Mouse (Mus musculus) ovary, adult 18-20 months (tissue): ENCODE data around the gene Syngr1.
"Not testable (repeated sequence)": the region's sequence is repeated elsewhere in the genome, so short reads cannot be mapped to it uniquely, and the experiment has no call there.

Source experiments
- DNase-seq: peaks from one replicate; pipeline ENCODE4 v3.0.0; 2022; ENCODE audit warnings: low spot score, mixed read lengths

The Syngr1 gene

GRCm38 (mm10) chr15:80117154-80117553, 26.0 kb downstream of the Syngr1 start:
- no peak for DNase-seq

DNA sequence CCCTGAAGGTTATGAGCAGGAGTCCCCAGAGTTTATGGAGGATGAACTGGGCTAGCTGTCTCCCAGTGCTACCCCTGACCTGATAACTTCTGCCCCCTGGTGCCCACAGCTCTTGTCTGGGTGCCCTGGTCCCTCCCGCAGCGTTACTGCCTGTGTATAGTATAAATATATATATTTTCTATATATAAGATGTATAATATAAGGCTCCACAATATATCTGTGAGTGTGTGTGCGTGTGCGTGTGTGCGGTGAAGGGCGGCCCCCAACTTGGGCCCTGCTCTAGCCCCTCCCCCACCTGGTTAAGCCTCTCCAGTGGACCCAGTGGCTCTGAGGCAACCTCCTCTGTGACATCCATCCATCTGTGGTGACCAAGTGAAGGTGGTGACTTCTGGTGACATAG, 27.9 kb downstream of the Syngr1 start:
- DNase-seq: no peak

- DNase-seq: no peak
Observed at GRCm38 (mm10) chr15:80121721-80122325, 30.7 kb downstream of the Syngr1 start.

DNA sequence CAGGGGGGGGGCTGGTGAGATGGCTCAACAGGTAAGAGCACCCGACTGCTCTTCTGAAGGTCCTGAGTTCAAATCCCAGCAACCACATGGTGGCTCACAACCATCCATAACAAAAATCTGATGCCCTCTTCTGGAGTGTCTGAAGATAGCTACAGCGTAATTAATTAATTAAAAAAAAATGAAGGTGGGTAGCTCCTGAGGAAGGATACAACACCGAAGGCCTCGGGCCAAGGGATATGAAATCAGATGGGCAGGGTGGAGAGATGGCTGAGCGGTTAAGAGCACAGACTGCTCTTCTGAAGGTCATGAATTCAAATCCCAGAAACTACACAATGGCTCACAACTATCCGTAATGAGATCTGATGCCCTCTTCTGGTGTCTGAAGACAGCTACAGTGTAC, 31.3 kb downstream of the Syngr1 start:
- not testable (repeated sequence) for DNase-seq

GRCm38 (mm10) chr15:80124651-80125050, 33.5 kb downstream of the Syngr1 start:
- DNase-seq: no peak

GRCm38 (mm10) chr15:80127191-80127590, 36.1 kb downstream of the Syngr1 start:
- DNase-seq: no peak

DNA sequence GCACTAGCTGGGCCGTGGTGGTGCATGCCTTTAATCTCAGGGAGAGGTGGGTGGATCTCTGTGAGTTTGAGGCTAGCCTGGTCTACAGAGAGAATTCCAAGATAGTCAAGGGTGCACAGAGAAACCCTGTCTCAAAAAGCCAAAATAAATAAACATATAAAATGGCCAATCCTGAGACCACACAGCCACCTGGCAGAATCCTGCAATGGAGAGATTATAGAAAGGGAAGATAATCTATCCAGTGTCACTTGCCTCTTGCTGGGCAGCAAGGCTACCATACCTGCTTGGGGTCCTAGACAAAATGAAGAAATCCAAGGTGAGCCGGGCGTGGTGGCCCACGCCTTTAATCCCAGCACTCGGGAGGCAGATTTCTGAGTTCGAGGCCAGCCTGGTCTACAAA, 38.8 kb downstream of the Syngr1 start:
- DNase-seq: no peak

- no peak for DNase-seq
Observed at GRCm38 (mm10) chr15:80130689-80131088, 39.6 kb downstream of the Syngr1 start.

- DNase-seq: no peak
Observed at GRCm38 (mm10) chr15:80131421-80131820, 40.3 kb downstream of the Syngr1 start.

GRCm38 (mm10) chr15:80132452-80132851, 41.3 kb downstream of the Syngr1 start:
- DNase-seq: no peak

- peak; percentile 85 for DNase-seq
Observed at GRCm38 (mm10) chr15:80132993-80133586, 42.0 kb downstream of the Syngr1 start, which contains the start of gene Tab1. Gene Tab1 (plus strand): TSS chr15:80133127.

DNA sequence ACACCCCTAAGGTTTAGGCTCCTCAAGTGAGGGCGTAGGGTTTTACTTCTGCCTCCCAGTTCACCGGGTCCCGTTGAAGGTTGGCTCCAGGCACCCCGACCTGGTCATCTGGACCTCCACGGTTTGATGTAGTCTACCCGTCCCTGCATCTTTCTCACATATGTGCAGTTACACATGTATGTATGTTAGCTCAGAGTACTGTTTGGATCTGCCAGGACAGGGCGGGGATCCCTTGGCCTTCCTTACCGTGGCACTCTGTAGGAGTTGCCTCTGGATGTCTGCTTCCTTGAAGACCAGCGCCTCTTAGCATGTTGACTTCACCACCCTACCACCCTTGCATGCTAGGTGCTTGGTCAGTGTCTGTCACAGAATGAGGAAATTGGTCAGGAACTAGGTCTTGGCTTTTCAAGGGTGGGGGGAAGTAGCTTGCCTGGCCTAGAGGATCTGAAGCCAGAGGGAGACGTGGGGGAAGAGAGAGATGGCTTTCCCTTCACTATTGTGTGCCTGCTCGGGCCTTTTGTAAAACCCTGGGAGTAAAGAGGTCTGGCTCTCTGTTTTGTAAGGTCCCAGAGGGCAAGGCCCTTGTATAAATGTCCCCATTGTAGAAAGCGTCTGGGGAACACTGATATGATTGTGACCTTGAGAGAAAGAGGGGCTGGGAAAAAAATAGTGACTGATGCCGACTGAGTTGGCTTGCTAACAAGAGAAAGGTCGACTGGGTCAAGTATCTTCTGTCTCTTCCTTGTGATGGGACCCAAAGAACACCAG, 42.7 kb downstream of the Syngr1 start:
- no peak for DNase-seq

GRCm38 (mm10) chr15:80134450-80134847, 43.3 kb downstream of the Syngr1 start:
- peak; percentile 62 for DNase-seq

DNA sequence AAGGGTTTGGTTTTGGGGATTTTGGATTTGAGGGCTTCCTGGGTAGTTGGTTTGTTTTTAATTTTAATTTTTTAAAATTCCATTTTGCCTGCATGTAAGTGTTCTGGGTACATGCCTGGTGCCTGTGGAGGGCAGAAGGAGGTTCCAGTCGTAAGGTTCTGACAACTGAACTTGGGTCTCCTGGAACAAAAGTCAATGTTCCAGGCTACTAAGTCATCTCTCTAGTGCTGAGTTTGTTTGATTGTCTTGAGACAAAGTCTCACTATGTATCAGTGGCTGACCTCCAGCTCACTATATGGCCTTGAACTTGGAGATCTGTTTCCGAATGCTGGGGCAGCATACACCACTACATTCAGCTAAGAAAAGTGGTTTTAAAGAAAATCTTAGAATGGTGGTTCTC, 44.4 kb downstream of the Syngr1 start:
- DNase-seq: no peak

DNA sequence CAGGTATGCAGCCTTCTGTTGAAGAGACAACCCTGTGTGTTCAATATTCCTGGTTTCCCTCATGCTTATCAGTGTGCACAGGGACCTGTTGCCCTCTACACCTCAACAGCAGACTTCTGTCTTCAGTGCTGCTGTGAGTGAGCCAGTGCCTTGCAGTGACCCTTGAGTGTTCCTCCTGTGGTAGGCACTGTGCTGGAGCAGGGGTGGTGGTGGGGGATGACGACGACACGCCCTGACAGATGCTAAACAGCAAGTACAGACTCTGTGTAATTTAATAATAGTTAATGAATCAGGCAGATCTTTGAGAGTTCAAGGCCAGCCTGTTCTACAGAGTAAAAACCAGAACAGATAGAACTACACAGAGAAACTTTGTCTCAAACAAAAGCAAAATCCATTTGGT, 45.5 kb downstream of the Syngr1 start:
- DNase-seq: no peak

DNA sequence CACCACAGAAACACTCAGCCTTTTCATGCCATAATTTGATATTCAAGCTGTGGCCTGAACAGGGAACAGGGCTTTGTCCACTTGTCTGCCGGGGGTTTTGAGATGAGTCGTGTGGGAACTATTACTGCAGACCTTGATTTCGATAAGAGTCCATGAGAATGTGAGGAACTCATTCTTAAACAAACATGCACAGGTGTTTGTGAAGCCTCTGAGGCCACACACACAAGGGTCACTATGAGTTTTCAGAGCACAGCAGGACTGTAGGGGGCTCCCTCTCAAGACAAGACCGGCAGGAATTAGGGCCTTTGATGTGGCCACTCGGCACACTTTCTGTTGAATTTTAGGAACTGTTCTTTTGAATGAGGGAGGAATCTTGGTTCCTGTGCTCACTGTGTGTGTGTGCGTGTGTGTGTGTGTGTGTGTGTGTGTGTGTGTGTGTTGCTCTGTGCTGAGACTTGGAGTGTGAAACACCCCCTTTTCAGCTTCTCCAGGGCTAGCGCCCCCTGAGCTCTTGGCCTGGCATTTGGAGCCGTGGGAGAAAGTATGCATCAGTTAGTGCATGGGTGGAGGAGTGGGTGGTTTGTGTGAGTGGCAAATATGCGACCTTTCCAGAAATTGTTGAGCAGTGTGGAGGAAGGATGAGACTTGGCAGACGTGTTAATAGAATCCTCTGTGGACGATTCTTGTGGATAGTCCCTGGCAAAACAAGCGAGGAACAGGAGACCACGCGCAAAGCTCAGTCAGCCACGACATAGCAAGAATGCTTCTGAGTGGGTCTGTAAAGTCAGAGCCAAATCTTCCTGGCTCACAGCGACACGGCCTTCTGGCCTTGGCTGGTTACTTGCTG, 47.0 kb downstream of the Syngr1 start:
- no peak for DNase-seq

DNA sequence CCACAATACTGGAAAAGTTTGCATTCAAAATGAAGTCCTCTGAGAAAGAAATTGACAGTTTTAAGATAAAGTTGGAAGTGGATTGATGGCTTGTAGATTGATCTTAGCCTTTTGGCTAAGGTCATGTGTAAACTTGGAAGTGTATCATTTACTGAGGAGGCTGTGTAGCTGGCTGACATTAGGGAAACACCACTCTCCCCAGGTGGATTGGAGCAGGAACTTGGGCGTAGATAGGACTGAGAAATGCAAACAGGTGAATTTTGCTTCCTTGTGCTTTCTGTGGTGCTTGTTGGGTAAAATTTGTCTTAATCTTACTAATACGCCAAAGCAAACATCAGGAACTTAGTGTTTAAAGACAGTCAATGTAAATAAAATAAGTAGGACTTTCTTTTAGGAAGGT, 49.2 kb downstream of the Syngr1 start:
- no peak for DNase-seq

GRCm38 (mm10) chr15:80140878-80141277, 49.7 kb downstream of the Syngr1 start:
- DNase-seq: no peak

DNA sequence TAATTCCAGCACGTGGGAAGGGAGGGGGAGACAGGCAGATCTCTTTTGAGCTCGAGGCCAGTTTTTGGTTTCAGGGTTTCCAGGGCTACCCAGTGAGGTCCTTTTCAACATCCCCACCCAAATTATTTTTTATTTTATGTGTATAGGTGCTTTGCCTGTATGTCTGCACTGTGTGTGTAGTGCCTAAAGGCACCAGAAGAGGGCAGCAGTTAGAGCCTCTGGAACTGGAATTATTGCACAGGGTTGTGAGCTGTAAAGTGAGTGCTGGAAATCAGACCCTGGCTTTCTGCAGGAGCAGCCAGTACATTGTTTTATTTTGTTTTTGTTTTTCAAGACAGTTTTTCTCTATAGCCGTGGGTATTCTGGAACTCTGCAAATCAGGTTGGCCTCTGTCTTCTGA, 51.0 kb downstream of the Syngr1 start:
- no peak for DNase-seq

DNA sequence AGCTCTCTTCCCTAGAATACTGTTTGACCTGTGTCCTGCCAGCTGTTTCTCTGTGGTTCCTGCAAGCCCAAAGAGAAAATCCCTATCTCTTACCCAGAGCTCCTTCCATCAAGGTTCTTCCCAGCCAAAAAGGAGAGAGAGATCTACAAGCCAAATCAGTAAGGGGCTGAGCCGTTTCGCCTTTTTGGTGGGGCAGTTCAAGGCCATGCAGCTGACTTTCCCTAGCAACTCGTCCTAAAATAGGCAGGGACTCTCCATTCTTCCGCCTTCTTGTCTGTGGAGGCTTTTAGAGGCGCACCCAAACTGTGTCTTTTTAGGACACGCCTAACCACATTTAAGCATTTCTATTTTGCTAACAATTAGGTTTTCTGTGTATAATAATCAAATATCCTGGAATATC, 52.6 kb downstream of the Syngr1 start:
- DNase-seq: peak; percentile 47

- DNase-seq: no peak
Observed at GRCm38 (mm10) chr15:80145397-80145796, 54.3 kb downstream of the Syngr1 start.

DNA sequence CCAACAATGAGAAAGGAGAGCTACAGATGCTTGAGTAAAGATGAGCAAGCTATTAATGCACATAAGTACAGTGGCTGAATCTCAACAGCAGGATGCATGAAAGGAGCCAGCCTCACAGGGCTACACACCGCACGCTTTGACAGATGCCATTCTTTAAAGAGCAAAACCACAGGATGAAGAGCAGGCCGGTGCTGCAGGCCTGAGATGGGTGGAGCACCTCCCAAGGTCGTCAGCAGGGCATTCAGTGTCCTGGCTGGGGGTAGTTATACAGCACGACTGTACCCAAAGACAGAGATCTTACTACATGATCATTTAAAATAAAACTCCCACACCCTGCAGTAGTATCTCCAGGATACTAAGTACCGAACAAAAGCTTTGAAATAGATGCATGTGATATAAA, 55.0 kb downstream of the Syngr1 start:
- no peak for DNase-seq
